Mouse (Mus musculus): ENCODE results near the gene Gm15140. TPM values are rescaled to one million over a fixed set of nuclear protein-coding genes. Genes with fewer than 3 reads are reported as not detected.

The Gm15140 gene
- polyA plus RNA-seq (2014; fragmentation: Illumina TruSeq; extraction: RNeasy Lipid Tissue Mini Kit (QIAGEN cat#74804); ENCODE audit: insufficient read depth, low read depth, low replicate concordance) = not detected

GRCm38 (mm10) chrX:154120585-154120984 lies at the start of gene Gm15140:
Gene Gm15140, minus strand, starts transcription at chrX:154120685.

Other genes starting within 250 kb of the Gm15140 start
- not detected for gene Samt1, start 108.0 kb downstream of the Gm15140 start, polyA plus RNA-seq (2014; fragmentation: Illumina TruSeq; extraction: RNeasy Lipid Tissue Mini Kit (QIAGEN cat#74804); ENCODE audit: insufficient read depth, low read depth, low replicate concordance)
- gene 4921511M17Rik, start 86.9 kb downstream of the Gm15140 start, polyA plus RNA-seq (2014; fragmentation: Illumina TruSeq; extraction: RNeasy Lipid Tissue Mini Kit (QIAGEN cat#74804); ENCODE audit: insufficient read depth, low read depth, low replicate concordance) = not detected
- gene Gm10057, start 65.6 kb downstream of the Gm15140 start, polyA plus RNA-seq (2014; fragmentation: Illumina TruSeq; extraction: RNeasy Lipid Tissue Mini Kit (QIAGEN cat#74804); ENCODE audit: insufficient read depth, low read depth, low replicate concordance) = not detected
- gene 4930524N10Rik, start 222.7 kb upstream of the Gm15140 start, polyA plus RNA-seq (2014; fragmentation: Illumina TruSeq; extraction: RNeasy Lipid Tissue Mini Kit (QIAGEN cat#74804); ENCODE audit: insufficient read depth, low read depth, low replicate concordance) = not detected